In the genomic region with DNA sequence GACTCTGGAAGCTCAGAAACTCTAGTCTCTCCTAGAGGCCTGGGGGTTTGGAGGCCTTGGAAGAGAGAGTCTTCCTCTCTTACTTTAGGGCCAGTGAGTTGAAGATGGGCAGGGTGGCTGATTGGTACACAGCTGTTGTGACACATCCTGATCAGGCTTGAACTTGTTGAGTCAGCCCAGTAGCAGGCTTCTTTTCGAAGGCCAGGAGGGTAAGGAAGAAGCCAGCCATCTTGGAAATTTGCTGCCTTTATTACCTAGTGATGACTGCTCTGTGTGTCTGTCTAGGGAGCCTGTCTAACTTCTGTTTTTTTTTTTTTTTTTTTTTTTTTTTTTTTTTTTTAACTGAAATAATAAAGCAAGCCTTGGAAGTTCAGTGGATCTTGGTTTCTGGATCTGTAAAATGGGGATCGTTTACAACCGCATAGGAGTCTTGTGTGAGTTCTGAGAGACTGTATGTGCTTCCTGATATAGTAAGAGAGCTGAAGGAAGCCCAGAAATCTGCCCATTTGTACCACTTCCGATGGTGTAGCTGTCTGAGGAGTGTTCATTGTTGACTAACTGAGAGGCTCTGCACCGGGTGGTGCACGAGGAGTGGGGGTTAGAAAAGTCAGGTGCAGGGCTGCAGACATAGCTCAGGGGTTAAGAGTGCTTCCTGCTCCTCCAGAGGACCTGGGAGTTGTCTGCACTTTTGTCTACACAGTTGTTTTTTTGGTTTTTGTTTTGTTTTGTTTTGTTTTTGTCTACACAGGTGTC, we compare ENCODE assay signal across 14 mouse cellular contexts. TPM values are rescaled to one million over a fixed set of nuclear protein-coding genes. Genes with fewer than 3 reads are reported as not detected.
DNase-seq lines count a peak whose midpoint lies in the region; ATAC-seq and TF ChIP-seq lines count a peak whose summit lies in the region.
"Had no signal": no experiment of that assay in that cellular context is flagged by ENCODE, and none has a peak within 500 bp of the region (broad histone marks: within the 10 kb centered on the region; RNA-seq: fewer than 3 reads in every experiment).

No protein-coding gene starts in this region.

- H3K27me3 ChIP-seq in small intestine, adult 2 months (ENCODE audit: control insufficient read depth, insufficient read depth, low read length), result no peaks in the 10 kb centered on the region
- no peaks in the 10 kb centered on the region for H3K27me3 ChIP-seq in kidney, adult 2 months (replicated peaks; ENCODE audit: control insufficient read depth, insufficient read depth, low read length)
- H3K27me3 ChIP-seq: lung, embryonic 15.5 days; neural tube, embryonic 13.5 days had no signal

- H3K4me3 ChIP-seq in small intestine, adult 2 months (ENCODE audit: low read depth, low read length), result no peak overlapping the region
- H3K4me3 ChIP-seq in kidney, adult 2 months (ENCODE audit: insufficient read depth, low read depth, low read length), result no peak overlapping the region
- H3K4me3 ChIP-seq: erythroblast, embryonic 14.5 days; lung, embryonic 15.5 days; neural tube, embryonic 13.5 days had no signal

- no peaks in the 10 kb centered on the region for H3K36me3 ChIP-seq in small intestine, adult 2 months (ENCODE audit: control insufficient read depth, insufficient read depth, low read length)
- H3K36me3 ChIP-seq in kidney, adult 2 months (ENCODE audit: control insufficient read depth, insufficient read depth, low read length), result no peaks in the 10 kb centered on the region
- H3K36me3 ChIP-seq: lung, embryonic 15.5 days; neural tube, embryonic 13.5 days had no signal

- H3K4me1 ChIP-seq in small intestine, adult 2 months (ENCODE audit: control insufficient read depth, insufficient read depth, insufficient read length, low read length), result peaks cover 15% of the 10 kb centered on the region; the same call in 1 of the 2 replicates
- H3K4me1 ChIP-seq in kidney, adult 2 months (ENCODE audit: control insufficient read depth, insufficient read depth, low read length), result no peaks in the 10 kb centered on the region

- DNase-seq in spleen, postnatal 36 days (ENCODE audit: low spot score in 2 of 2), result peak; percentile 36 to 46
- DNase-seq in spleen, postnatal 4 days (ENCODE audit: low spot score in 2 of 2), result no peak
- DNase-seq in kidney, adult 2 months, result no peak
- no peak for DNase-seq in adrenal gland, adult 8-10 months
- no peak for DNase-seq in urinary bladder, postnatal 4 days (ENCODE audit: low spot score in 2 of 2)
- DNase-seq: heart, postnatal 36 days; midbrain, embryonic 14.5 days; right cerebral cortex, postnatal 25 days had no signal

- TF ChIP-seq POLR2A in small intestine, adult 2 months (IDR thresholded peaks at IDR 0.05; ENCODE audit: low read depth, low read length), result no peak
- no peak for TF ChIP-seq POLR2A in kidney, adult 2 months (IDR thresholded peaks at IDR 0.05; ENCODE audit: low read depth, low read length)

- peak; percentile 45 for ATAC-seq in granulocyte monocyte progenitor cell, adult 5-6 weeks (replicated peaks; ENCODE audit: poor library complexity, severe bottlenecking)

- H3K27ac ChIP-seq in small intestine, adult 2 months (ENCODE audit: insufficient read depth, low read depth, low read length), result 0 out of 2 replicates have a peak overlapping the region, but pooled peaks have one; percentile 6
- H3K27ac ChIP-seq in kidney, adult 2 months (ENCODE audit: insufficient read depth, low read depth, low read length), result no peak overlapping the region
- H3K27ac ChIP-seq: lung, embryonic 15.5 days; neural tube, embryonic 13.5 days had no signal

- 60% methylated on average over 6 of the region's 6 CpGs for WGBS in small intestine, adult 2 months
- 75% methylated on average over 6 of the region's 6 CpGs for WGBS in kidney, adult 2 months

- no peak for TF ChIP-seq CTCF in small intestine, adult 2 months (IDR thresholded peaks at IDR 0.05; ENCODE audit: extremely low read depth, insufficient read length, insufficient replicate concordance, low read depth, low read length)
- no peak for TF ChIP-seq CTCF in kidney, adult 2 months (conservative IDR thresholded peaks at IDR 0.05; ENCODE audit: insufficient read depth, insufficient read length, low read depth, low read length)

RNA-seq across cellular contexts. Expression of gene Mgst2, which starts 5.7 kb away (rescaled TPM):
- total RNA-seq in granulocyte monocyte progenitor cell, adult 5-6 weeks (2014; fragmentation: Nextera tagmentation), result 119 and 127 TPM in 2 replicates
- 38.6 and 72.3 TPM in 2 replicates for total RNA-seq in granulocyte monocyte progenitor cell, adult 5-6 weeks (2017)
- 12.4 and 19.1 TPM in 2 replicates for polyA plus RNA-seq in small intestine, adult 2 months (2012; rRNA removed)
- polyA plus RNA-seq in kidney, adult 2 months (2012; rRNA removed), result 0.11 and 0.55 TPM in 2 replicates
- total RNA-seq in adrenal gland, adult 8-10 months (2022), result 100 to 1,000 TPM; 209 to 255 (median 219) TPM
- total RNA-seq: left cerebral cortex, postnatal 36 days had no signal
- polyA plus RNA-seq: erythroblast, embryonic 14.5 days had no signal

Comparison
In these comparisons a context has a peak if more than half of its experiments do, and no peak if none do; other contexts are left out.
1. DNase-seq: peak in spleen, postnatal 36 days (2 of 2); none in spleen, postnatal 4 days (0 of 2), kidney, adult 2 months (single experiment), adrenal gland, adult 8-10 months (single experiment) and urinary bladder, postnatal 4 days (0 of 2).